Mouse (Mus musculus) ES-CJ7 (cell line): ENCODE data around the gene Usf2.
A peak's percentile ranks its signal among the peaks of the same experiment; 100 is the strongest.

Source experiments
- DNase-seq: peaks from one replicate; pipeline ENCODE4 v3.0.0; 2011; ENCODE audit warnings: low read depth, low spot score

Gene Usf2

DNA sequence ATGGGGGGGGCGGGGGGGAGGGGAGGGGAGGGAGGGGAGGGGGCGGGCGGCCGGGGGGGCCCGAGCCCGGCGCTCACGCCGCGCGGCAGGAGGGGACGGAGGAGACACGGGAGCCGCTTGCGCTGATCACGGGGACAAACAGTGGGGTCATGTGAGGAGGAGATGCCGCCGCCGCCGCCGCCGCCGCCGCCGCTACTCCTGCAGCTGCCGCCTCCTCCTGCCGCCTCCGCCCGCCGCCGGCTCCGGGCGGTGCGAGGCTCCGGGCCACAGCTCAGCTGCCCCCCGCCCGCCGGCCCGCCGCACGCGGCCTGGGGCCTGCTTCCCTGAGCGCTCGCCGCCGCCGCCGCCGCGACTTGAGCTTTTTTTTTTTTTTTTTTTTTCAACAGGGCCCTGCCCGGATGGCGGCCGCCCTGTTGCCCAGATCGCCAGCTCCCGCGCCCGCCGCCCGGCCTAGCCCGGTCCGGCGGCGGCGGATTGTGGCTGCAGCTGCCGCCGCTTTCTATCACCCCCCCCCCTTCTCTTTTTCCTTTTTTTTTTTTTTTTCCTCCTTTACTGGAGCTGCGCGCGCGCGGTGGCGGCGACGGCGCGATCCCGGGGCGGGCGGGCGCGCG lies at the start of gene Usf2:
Usf2 (minus strand) TSS at position 48 of the 611 bp plus-strand sequence.
- DNase-seq, result peak; percentile 65

- no peak for DNase-seq
Measured at GRCm38 (mm10) chr7:31002650-31003049, 46.0 kb upstream of the Usf2 start.

DNA sequence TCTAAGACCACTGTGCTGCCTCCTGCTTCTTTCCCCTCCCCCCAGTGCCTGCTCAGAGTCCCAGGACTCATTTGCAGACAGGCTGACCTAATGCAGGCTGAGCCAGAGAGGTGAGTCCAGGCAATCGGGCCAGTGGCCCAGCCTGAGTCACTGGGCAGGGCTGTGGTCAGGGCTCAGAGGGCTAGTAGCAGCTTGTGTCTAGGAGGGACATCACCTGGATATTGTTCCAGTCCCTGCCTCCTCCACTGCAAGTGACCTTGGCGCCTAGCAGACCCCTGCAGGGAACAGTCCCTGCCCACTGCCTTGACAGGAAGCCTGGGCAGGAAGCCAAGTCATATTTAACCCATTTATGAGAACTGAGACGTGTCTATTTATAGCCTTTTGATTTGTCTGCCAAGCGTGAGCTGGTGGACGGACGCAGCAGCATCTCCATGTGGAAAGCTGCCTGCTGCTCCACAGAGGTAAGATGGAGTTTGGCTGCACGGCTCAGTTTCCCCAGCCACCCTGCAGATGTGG lies 44.0 kb upstream of the Usf2 start:
- DNase-seq, result no peak

- peak; percentile 45 for DNase-seq
Measured at GRCm38 (mm10) chr7:30996491-30996890, 39.9 kb upstream of the Usf2 start.

GRCm38 (mm10) chr7:30993986-30994385 lies 37.4 kb upstream of the Usf2 start:
- DNase-seq, result no peak

GRCm38 (mm10) chr7:30992148-30992547 lies 35.5 kb upstream of the Usf2 start:
- no peak for DNase-seq

- DNase-seq, result no peak
Measured at GRCm38 (mm10) chr7:30988519-30989162, 32.0 kb upstream of the Usf2 start.

GRCm38 (mm10) chr7:30985357-30985756 lies 28.8 kb upstream of the Usf2 start:
- DNase-seq, result no peak

GRCm38 (mm10) chr7:30981703-30982102 lies 25.1 kb upstream of the Usf2 start:
- DNase-seq, result no peak

DNA sequence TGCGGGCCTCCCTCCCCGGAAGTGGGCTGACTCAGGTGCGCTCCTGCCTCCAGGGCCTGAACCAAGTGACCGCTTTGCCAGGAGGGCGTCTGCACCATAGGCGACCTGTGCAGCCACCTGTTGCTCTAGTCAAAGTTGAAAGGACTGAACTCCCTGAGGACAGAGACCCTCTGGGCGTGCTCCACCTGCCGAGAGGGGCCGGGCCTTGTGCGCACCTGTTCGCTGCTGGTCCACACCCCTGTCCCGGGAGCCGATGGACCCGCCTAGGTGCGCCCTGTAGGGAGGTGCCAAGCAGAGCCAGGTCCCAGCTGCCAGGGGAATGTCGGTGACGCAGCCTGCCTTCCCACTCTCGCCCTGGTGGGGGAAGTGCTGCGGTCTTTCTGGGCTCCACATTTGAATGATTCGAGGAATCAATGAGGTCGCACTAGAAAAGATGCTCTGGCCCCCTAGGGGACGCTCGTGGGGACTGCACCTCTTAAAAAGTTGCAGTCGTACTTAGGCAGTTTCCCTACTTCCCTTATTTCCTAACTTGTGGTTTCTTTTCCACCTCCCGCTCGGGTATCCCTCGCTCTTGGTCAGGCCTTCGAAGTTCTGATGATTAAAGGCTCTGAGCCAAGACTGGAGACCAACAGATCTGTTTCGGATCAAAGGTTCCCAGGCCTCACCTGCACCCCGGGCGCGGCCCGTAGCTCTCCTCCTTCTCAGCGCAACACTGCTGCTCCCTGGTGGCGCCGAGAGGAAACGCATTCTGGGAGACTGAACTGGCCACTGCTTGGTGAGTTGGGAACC lies 17.1 kb upstream of the Usf2 start, which contains the start of gene Fam187b:
Fam187b (plus strand) TSS at position 290 of the 789 bp plus-strand sequence.
- peak; percentile 93 for DNase-seq

- DNase-seq, result no peak
Measured at GRCm38 (mm10) chr7:30973251-30973500, 16.6 kb upstream of the Usf2 start, which contains the start of gene Lsr. TSS of gene Lsr (minus strand) at chr7:30973464.

GRCm38 (mm10) chr7:30972426-30973250 lies 16.0 kb upstream of the Usf2 start:
- DNase-seq, result no peak

DNA sequence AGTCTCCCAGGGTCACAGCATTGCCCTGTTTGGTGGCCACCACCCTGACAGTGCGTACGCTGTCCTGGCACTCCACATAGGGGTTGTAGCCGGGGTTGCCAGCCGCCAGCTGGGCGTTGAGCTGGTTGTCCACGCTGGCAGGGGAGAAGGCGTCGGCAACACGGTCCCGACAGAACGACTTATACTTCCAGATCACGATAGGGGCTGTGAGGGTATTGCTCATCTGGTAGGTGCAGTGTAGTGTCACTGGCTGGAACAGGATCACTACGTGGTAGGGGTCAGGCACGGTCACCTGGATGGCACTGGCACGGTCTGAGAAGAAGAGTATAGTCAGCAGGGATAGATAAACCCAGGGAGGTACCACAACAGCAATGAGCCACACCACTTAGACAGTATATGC lies 15.3 kb upstream of the Usf2 start:
- no peak for DNase-seq

DNA sequence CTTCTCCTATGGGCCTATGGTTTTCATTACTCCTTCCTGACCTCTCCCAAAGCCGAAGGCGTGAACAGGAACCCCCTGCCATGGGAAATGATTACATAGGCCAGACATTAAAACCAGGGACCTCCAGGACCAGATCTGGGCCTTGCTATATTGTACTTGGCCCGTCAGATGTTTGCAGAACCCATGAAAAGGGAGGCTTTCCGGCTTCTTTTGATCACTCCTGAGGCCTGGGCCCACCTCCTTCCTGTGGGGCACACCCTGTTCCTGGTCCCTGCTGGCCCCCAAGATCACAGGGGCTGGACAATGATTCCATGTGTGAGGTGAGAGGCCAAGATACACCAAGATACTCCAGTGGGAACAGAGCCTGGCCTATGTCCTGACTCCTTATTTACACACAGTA lies 12.6 kb upstream of the Usf2 start:
- no peak for DNase-seq

DNA sequence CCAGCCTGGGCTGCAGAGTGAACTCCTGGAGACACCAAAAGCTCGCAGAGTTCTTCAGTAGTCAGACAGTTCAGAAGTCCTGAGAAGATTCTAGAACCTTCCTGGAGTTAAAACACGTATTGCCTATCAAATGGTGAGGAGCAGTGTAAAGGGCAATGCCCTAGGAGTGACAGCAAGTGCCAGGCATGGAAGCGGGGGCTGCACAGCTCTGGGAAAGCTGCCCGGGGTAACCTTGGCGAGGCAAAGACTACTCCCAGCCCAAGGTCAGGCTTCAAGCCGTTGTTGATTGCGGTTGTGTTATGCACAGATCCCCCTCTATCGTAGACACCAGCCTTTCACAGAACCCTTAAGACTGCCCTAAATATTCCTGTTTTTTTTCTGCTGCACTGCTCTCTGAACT lies 12.0 kb upstream of the Usf2 start:
- no peak for DNase-seq

- DNase-seq, result no peak
Measured at GRCm38 (mm10) chr7:30966657-30967056, 10.1 kb upstream of the Usf2 start.

DNA sequence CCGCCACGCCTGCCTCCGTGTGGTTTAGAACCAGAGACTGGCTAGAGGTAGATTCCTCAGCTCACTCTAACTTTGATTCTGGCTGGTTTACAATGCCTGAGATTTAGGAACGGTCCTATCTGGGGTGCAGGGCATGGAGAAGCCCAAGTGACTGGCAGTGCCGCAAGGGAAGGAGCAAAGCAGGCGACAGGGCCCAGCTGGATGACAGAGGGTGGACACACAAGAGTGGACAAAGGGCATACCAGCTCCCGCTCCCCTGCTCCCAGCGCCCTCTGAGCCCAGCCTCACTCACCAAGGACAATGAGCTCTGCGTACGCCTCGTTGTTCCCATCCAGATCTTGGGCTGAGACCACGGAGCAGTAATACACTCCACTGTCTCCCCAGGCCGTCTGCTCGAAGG lies 9.1 kb upstream of the Usf2 start:
- no peak for DNase-seq

DNA sequence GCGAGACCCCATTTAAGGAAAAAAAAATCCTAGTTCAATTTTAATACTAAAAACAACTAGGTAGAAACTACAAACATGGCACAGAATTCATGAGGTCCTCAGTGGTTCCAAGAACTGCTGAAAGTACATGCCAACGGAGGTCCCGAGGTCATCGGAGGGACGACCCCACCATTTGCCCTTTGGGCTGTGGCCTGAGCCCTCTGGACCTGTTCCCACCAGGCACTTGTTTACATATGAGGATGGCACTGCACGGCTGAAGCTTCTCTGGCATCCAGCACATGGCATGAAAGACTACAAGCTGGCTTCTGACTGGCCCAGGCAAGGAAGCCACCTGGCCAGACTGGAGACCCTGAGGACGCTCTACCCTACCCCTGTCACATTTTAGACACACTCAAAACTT lies 7.8 kb upstream of the Usf2 start:
- DNase-seq, result no peak

GRCm38 (mm10) chr7:30962862-30963261 lies 6.3 kb upstream of the Usf2 start:
- DNase-seq, result no peak

- no peak for DNase-seq
Measured at GRCm38 (mm10) chr7:30959786-30960349, 3.3 kb upstream of the Usf2 start.

GRCm38 (mm10) chr7:30958866-30959487 lies 2.4 kb upstream of the Usf2 start:
- DNase-seq, result no peak
